Mouse (Mus musculus) kidney, postnatal 36 days (tissue): Measurements from ENCODE around the gene Tmem140.

Experiments
- DNase-seq, 2 experiments: peaks; one replicate each; pipeline ENCODE4 v3.0.0; 2021 to 2022; ENCODE audit warnings: mixed read lengths in 2 of 2

Tmem140 gene

DNA sequence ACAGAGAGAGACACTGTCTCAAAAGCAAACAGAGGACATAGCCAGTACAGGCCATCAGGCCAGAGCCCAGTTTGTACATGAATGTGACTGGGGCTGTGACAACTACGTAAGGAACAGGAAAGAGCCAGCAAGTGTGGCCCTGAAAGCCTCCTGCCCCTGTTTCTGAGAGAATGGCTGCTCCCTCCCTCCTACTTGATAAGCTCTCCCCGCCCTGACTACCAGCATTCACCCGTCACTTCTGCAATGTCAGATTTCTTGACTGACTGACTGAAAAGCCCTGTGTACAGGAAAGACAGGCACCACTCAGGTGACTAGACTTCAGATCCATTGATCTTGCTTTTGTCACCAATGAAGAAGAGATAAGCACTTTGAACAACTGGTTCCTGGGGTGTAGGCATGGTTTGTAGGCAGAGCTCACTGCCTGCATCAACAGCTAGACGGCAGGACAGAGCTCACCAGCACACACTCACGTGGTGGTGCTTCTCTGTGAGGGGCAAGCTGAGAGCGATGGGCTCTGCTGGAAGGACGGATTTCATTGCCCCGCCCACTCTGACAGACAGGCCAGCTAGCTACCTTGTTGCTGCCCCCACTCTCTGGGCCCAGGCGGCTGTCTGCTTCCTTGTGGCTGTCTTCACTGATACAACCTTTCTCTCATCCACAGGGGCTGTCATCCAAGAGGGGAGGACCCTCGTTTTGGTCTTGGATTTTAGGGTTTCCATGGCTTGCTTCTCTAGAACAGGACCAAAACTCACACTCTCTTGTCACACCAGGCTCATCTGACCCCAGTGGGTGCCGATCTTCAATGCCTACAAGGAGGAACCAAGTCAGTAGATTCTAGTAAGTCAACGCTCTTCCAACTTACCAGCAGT lies 13.3 kb downstream of the Tmem140 start:
- DNase-seq, result peak in 1 of 2 experiments; percentile 39

DNA sequence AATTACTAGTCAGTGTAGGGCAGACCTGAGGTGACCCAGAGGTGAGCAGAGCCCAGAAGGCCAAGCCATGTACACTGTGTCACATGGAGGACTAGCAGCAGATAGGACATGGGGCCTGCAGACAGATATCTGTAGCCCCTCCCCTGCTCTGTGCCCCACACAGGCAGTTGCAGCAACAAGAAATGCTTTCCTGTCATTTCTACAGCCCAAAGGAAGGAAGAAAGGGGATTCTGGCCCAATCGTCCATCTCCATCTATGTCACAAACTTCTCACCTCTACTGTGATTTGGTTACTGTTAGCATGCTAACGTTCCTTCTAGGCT lies 13.8 kb downstream of the Tmem140 start:
- DNase-seq, result peak in 1 of 2 experiments; percentile 7

DNA sequence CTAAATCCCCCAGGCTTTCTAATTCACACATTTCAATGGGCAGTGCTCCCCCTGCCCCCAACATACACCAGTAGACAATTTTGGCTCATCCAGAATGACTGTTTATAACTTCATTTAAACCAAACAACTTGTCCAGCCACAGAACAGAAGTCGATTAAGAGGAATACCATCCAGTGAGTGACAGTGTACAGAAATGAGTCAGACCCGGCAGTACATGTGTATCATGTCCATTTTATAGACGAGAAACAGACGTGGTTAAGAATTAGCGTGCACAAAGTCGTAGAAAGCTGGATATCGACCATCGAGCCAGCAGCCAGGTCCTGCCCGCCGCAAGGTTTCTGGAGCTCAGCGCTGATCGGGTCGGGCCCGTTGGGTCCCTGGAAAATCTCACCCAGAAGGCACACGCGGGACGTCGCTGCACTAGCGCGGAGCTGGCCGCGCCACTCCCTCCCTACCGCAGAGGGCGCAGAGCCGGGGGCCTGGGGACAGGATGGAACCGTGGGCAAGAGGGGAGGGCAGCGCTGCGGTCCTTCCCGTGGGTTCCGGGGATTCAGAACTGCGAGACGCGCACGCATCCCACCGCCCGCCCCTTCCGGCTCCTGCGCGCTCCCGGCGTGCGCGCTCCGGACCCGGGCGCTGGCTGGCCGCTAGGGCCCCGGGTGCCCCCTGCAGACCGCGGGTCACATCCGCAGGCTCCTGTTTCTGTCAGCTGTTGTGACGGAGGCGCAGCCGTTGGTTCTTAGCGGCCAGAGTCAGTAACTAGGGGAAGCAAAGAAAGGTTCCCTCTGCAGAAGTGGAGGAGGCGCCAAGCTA lies 14.8 kb downstream of the Tmem140 start, which contains the start of gene Cyren:
TSS of gene Cyren (minus strand) at position 552 of the 813 bp plus-strand sequence.
- DNase-seq, result peak; percentile 94 to 97

DNA sequence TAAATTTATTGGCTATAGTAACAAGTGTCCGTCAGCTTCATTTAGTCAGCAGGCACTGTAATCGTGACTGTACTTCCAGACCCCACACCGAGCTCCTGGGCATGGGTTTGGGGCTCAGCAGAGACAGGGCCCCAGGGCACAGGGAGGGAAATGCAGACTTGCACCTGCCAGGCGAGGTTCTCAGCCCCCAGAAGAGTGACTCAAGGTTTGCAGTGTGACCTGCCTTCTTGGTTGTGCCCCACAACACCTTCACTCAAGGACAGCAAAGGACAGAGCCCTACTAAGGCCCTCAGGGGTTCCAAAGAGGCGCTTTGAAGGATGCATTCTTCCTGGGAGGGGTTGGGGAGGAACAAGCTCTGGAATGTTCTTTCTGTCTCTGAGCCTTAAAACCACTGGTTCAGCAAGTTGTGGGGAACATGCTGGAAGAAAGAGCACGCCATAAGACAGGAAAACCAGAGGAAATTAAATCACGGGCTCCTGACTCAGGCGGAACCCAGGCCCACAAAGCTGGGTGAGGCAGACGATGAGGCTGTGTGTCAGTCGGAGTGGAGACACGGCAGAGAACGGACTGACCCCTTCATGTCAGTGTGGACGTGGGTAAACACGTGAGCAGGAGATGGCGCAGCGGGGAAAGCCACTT lies 16.3 kb downstream of the Tmem140 start:
- DNase-seq, result no peak

DNA sequence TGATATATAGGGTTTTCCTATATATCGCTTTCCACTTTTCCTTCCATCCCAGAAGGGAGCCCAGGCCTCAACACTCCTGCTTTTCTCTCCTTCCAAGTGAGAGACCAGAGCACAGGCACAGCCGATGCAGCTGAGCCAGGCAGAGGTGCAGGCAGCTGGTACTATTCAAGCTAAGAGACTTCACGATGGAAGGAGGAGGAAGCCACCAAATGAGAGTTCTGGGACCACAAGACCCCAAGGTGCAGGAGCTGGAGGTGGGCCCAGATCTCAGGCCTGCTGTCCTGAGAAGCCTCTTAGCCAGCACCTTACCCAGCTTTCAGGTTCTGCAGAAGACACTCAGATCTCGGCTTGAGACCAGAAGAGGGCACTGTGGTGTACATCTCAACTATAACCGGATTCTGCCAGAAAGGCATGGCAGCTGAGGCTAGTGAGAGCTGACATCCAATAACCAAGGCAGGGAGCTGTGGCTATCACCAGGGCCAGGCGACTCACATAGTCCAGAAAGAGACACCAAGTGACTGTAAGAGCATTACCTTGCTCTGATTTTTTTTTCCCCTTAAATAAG lies 17.0 kb downstream of the Tmem140 start:
- peak; percentile 69 to 80 for DNase-seq

DNA sequence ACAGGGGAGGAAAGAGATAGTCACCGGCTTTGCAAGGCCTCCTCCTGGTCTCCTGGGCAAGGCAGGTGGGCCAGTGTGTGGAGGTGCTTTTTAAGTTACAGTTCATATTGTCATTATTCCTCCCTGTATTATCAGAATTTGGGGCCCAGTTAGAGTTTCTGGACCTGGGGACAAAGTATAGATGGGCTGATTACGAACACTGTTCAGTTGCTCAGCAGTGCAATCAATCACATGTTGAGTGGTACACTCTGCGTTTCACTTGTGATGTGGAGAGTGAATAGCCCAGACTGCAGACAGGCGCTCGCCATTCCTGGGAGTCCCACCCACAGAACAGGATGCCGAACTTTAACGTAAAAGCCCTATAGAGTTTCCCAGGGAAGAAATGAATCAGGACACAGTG lies 21.8 kb downstream of the Tmem140 start:
- DNase-seq, result no peak

DNA sequence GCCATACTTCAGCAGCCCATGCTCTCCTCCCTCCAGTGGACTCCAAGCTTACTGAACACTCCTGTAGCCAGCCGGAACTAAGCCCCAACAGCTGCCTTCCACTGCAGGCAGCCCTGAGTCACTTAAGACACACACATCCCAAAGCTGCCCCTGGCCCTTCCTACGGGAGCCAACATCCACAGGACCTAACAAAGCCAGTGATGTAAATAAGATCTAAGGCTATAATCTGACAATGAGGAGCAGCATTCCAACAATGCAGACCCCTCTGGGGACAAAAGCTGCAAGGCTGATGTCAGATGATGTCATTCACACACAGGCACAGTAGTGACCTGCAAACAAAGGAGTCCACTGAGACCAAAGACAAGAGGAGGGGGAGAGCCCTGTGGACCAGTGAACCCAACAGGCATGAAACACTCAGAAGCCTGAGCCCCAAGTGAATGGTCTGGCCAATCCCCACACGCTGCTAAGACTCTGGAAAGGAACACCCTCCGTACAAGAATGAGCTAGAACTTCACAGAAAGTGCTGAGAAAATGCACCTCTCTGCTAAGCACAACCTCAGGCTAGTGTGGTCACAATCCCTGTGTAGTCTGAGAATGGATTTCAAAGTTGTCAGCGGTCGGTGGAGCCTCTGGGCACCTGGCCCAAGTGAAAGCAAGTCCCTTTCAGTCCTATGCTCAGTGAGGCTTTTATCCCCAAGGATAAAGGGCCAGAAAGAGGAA lies 24.3 kb downstream of the Tmem140 start:
- DNase-seq, result no peak

DNA sequence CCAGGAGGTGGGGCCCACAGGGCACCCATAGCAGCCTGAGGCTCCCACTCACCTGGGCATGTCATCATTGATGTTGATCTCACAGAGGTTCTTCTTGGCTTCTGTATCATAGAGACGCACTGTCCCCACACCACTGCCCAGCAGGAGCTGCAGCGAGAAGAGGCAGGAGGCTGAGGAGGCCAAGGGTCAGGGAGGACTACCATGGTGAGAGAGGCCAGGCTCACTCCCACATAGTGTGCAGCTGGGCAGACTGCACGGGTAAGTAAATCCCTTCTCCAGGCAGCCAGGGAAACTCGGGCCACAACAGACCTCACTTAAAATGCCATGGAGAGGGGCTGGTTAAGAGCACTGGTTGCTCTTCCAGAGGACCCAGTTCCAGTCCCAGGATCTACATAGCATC lies 26.2 kb downstream of the Tmem140 start:
- DNase-seq, result no peak

DNA sequence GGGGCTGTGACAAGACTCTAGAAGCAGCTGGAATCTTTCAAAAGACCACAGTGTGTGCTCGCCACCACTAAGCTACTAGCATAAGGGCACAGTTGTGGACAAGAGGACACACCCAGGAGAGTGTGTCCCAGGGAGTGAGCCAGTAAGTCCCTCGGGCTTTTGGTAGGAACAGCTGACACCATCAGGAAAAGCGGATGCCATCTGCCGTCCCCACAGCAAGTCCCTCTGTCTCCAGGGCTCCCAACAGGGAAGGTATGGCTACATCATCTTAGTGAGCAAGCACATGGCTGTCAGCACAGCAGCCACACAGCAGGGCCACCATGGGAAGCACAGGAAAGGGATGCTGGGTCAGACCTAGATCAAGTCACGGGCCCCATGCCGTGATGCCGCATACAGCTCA lies 32.6 kb downstream of the Tmem140 start:
- no peak for DNase-seq

DNA sequence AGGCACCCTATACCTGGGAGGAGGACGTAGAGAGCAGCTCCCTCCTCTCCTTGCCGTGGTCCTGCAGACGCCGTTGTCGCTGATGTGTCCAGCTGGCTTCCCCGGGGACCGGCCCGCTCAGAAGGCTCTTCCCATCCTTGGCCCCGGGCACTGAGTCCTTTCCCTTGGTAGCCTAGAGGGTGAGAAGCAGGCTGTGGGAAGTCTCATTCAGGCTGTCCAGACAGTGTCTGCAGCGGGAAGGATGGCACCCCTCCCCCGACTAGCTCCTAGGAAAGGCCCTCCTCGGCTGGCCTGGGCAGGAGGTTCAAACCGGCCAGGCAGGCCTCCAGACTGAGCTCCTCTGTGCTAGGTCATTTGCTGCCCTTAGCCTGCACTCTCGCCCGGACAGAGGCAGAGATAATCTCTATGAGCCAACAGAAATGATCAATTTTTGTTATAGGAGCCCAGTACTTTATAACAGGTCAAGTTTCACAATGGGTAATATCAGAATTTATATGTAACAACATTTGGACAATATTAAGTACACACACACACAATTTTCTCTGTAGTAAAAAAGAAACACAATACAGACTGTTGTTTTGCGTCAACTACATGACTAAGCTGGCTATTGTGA lies 33.3 kb downstream of the Tmem140 start:
- no peak for DNase-seq

DNA sequence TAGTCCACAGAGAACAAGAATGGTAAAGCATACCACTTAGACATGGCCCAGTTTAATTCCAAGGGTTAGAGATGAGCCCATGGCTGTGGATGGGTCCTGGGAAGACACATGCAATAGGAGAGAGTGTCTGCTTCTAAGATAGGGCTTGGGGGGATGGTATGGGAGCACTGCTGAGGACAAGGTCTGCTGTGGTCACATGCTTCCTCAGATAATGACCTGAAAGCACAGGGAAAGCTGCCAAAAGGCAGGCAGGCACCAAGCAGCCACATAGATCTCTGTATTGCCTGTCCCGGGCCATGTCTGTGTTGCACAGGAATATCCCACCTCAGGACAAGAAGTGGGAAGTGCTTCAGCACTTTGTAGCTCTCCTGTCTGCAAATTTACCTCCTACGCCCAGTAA lies 36.2 kb downstream of the Tmem140 start:
- peak; percentile 80 to 87 for DNase-seq

DNA sequence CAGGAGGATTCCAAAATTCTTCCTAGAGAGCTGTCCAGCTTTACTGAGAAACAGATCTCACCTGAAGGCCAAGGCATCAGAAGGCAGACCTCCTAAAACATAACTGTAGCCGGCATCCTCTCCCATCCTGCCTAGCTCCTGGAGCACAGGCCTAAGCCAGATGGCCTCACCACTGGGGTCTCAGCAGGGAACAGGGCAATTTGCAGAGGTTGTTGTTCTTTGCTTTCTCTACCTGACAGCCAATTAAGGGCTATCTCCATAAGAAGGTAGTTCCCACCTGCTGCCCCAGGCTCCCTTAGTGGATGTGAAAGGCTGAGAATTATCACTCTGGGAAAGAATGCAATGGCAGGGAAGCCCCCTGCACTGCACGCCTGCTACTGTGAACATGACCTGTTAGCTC lies 38.0 kb downstream of the Tmem140 start:
- no peak for DNase-seq

DNA sequence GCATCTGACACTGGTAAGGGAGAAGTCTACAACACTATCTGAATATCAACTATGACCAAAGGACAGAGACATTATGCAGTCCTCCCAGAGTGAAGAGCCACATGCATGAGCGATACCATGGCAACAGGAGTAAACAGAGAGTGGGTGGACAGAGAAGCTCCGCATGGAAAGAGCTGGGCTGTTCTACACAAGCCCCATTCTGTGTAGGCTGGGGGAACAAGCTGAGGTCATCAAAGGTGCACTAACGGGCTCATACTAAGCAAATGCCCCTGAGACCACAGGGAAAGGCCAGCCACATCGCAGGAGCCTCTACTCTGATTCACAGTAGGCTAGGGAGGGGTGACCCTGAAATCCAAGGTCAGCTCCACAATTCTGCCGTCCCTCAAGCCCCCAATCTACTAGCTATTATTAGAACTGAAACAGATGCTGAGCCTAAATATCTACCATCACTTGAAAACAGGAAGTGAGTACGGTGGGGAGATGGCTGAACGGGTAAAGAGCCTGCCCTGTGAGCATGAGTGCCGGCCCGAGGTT lies 39.0 kb downstream of the Tmem140 start:
- DNase-seq, result no peak

DNA sequence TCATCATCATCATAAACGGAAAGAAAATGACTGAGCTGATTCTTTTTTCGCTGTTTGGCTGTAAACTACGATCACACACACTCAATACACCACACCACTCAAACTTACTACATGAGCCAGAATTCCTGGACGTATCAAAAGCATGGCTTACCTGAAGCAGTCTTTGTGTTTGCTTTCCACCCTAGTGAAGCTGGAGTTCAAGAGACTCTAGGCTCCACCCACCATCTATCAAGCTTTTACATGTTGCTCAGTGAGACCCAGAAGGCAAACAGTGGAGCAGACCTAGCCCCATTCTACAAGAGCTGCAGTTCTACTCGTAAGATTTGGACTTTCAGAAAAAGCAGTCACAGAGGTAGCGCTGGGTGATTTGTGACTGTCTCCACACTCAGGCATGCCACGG lies 39.6 kb downstream of the Tmem140 start:
- peak in 1 of 2 experiments; percentile 57 for DNase-seq

DNA sequence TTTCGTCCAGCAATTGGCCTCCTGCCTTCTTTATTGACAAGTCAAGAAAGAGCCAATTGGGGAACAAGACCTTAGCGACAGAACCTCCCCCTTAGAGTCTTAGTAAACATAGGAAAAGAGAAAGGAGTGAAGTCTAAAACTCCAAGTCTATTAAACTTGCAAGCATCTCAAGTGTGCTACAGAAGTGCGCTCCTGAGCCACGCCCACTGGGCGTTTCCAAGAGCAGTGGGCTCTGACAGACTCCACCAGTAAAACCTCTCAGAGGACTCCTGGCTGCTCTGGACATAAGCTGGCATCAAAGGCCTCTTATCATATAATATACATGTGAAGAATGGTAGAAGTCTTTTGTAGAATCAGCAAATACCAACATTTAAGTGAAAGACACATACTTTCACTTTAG lies 40.5 kb downstream of the Tmem140 start:
- DNase-seq, result no peak

DNA sequence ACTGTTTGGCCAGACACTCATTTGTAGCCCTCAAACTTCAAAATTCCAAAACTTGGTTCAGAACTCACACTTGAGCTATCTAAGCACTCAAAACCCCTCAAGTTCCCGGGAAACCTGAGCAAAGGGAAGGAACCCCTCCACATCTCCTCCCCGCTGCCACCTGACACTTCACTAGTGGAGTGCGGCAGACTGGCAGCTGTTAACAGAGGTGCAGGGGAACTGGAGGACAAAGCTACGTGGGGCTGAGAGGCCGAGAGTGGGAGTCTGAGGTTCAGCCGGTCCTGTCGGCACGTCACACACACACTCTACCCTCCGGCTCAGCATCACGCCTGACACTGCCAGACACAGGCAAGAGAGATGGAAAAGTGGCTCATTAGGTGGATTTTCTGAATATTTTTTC lies 40.9 kb downstream of the Tmem140 start:
- DNase-seq, result no peak

DNA sequence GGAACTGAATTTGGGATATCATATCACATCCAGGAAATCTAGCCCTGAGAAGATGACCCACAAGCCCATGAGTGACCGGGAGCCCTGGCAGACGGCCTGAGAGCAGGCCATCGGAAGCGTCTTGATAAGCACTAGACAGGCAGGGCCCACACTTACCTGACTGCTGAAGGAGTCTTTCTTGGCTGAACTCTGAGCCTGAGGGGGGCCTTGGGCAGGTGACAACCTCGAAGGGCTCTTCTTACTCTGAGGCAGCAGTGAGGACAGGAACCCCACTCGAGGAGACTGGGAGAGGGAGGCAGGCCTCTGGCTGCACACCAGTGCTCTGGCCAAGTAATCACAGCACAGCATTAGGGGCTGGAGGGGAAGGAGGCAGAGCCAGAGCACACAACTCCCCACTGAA lies 41.4 kb downstream of the Tmem140 start:
- no peak for DNase-seq

DNA sequence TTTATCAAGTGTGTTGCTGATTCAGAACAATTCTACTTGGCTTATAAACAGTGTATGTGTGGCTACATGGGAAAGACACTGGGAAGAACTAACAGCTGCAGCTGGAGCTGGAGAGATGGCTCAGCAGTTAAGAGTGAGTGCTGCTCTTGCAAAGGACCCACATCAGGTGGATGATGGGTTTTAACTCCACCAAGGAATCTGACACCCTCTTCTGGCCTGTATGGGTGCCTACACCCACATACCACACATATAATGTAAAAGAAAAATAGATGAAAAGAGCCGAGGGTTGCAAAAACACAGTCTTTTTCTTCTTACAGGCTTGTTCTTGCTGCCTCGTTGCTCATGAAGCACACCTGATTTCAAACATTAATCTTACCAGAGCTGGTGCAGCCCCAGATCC lies 43.2 kb downstream of the Tmem140 start:
- no peak for DNase-seq

DNA sequence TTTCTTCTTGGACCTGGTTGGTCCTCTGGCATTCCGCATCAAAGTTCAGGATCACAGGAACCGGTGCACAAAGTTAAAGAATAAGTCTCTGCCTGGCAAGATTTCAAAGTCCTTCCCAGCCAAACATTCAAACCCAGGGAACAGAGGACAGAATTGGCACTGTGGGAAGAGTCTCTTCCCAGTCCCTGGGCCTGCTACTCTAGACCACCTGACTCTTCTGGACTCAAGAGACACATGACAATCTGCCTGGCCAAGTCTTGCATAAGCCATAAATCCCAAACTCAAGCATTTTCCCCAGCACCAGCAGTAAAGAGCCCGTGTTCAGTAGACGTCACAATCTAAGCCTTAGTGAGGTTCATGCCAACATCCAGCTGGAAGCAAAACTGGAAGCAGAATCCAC lies 43.7 kb downstream of the Tmem140 start:
- DNase-seq, result peak; percentile 71 to 92

DNA sequence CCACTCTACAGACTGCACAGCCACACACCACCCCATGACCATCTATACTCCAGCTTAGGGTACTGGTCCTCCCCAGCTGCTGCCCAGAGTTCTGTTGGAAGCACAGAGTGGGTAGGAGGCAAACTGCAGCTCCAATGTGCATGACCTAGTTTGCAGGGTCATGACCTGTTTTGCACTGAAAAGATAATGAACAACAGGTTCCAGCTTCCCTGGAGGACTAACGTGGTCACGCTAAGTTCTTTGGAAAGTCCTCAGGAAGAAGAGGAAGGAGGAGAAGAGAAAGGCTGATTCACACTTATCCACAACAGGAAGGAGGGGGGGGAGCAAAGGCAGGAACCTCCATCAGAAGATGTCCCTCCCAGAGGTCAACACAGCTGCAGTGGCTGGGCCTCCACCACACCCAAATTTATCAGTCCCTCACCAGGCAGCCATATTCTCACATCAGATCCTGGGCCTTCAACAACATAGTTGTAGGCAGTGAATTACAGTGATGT lies 44.2 kb downstream of the Tmem140 start:
- peak; percentile 61 to 66 for DNase-seq

DNA sequence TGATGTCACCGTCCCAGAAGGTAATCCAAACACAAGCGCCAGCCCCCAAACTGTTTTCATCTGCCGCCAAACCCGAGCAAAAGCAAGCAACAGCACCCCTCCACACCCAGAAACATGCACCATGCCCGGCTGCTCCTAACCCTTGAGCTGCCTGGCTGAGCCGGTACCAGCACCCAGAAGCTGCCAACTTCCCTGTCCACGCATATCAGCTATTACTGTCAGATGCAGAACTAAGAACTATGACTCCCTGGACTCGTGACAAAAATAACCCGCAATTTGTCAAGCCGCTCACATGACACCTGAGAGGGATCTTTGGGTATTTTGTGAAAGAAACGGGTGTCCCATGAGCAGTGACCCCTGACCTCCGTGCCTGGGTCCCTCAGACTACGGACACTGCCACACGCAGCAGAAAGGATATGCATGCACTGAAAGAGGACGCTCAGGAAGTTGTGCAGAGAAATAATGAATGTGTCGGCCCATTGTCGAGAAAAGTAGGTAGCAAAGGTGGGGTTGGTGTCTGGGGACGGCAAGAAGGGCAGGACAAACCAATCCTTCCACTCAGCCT lies 44.8 kb downstream of the Tmem140 start:
- DNase-seq, result peak; percentile 53 to 60
